Mouse (Mus musculus): ENCODE results near the gene Cryzl1. TPM values are rescaled to one million over a fixed set of nuclear protein-coding genes. Genes with fewer than 3 reads are reported as not detected.

Cryzl1 gene
- total and polyA plus RNA-seq, 3 experiments, result 19.2 to 26.0 (median 22.2) TPM

- no peak overlapping the region for H3K9ac ChIP-seq (ENCODE audit: low read depth, low read length)
- peaks cover 9% of the 10 kb centered on the region; the same call in 1 of the 2 replicates for H3K79me2 ChIP-seq (replicated peaks; ENCODE audit: control insufficient read depth, insufficient read depth, low read length)
- intact Hi-C loops (cut with DNase I), result no loop called here
- no peak for DNase-seq
- peaks cover 73% of the 10 kb centered on the region for H3K36me3 ChIP-seq (ENCODE audit: control insufficient read depth, insufficient read depth, low read length)
- H3K27ac ChIP-seq, result no peak overlapping the region
- H3K27me3 ChIP-seq (ENCODE audit: control insufficient read depth, insufficient read depth, low read length), result no peaks in the 10 kb centered on the region
- no peak overlapping the region for H3K4me3 ChIP-seq
- H3K4me1 ChIP-seq (ENCODE audit: control insufficient read depth, insufficient read depth, low read length), result peaks cover 11% of the 10 kb centered on the region
- 52% methylated on average over 1 of the region's 1 CpGs for WGBS
- no peak for TF ChIP-seq CTCF (IDR thresholded peaks at IDR 0.05)
- no peak for TF ChIP-seq EP300 (IDR thresholded peaks at IDR 0.05; ENCODE audit: insufficient read depth, low read depth, low read length)
- TF ChIP-seq POLR2A (IDR thresholded peaks at IDR 0.05; ENCODE audit: insufficient read depth, low read depth, low read length), result no peak
Observed at GRCm38 (mm10) chr16:91661397-91661796, 67.4 kb downstream of the Cryzl1 start.

GRCm38 (mm10) chr16:91659798-91660197, 69.0 kb downstream of the Cryzl1 start:
- Histone ChIP-seq H3K36me3 (ENCODE audit: control insufficient read depth, insufficient read depth, low read length) (peaks cover 60% of the 10 kb centered on the region), H3K9ac (ENCODE audit: low read depth, low read length) (no peak overlapping the region), H3K4me3 (no peak overlapping the region), H3K27ac (no peak overlapping the region), H3K4me1 (ENCODE audit: control insufficient read depth, insufficient read depth, low read length) (peaks cover 11% of the 10 kb centered on the region), H3K27me3 (ENCODE audit: control insufficient read depth, insufficient read depth, low read length) (no peaks in the 10 kb centered on the region), H3K79me2 (replicated peaks; ENCODE audit: control insufficient read depth, insufficient read depth, low read length) (peaks cover 15% of the 10 kb centered on the region)
- intact Hi-C loops (cut with DNase I), result no loop called here
- TF ChIP-seq EP300 (IDR thresholded peaks at IDR 0.05; ENCODE audit: insufficient read depth, low read depth, low read length), result no peak
- TF ChIP-seq POLR2A (IDR thresholded peaks at IDR 0.05; ENCODE audit: insufficient read depth, low read depth, low read length), result no peak
- no peak for TF ChIP-seq CTCF (IDR thresholded peaks at IDR 0.05)
- 96% methylated on average over 20 of the region's 20 CpGs for WGBS
- no peak for DNase-seq

DNA sequence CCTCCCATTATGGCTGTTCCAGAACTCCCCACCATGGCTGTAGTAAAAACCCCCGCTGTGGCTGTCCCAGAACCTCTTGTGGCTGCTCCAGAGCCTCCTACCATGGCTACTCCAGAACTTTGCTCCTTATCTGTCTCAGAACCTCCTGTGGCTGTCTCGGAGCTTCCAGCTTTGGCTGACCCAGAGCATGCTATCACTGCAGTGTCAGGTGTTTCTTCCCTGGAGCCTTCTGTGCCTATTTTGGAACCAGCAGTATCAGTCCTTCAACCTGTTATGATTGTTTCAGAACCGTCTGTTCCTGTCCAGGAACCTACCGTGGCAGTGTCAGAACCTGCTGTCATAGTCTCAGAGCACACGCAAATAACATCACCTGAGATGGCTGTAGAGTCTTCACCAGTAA, 70.3 kb downstream of the Cryzl1 start:
- H3K36me3 ChIP-seq (ENCODE audit: control insufficient read depth, insufficient read depth, low read length), result peaks cover 55% of the 10 kb centered on the region
- intact Hi-C loops (cut with DNase I), result no loop called here

GRCm38 (mm10) chr16:91657285-91657684, 71.5 kb downstream of the Cryzl1 start:
- TF ChIP-seq CTCF (IDR thresholded peaks at IDR 0.05) (no peak), POLR2A (IDR thresholded peaks at IDR 0.05; ENCODE audit: insufficient read depth, low read depth, low read length) (no peak), EP300 (IDR thresholded peaks at IDR 0.05; ENCODE audit: insufficient read depth, low read depth, low read length) (no peak)
- Histone ChIP-seq H3K4me1 (ENCODE audit: control insufficient read depth, insufficient read depth, low read length) (peaks cover 9% of the 10 kb centered on the region), H3K4me3 (no peak overlapping the region), H3K79me2 (replicated peaks; ENCODE audit: control insufficient read depth, insufficient read depth, low read length) (peaks cover 16% of the 10 kb centered on the region), H3K27me3 (ENCODE audit: control insufficient read depth, insufficient read depth, low read length) (no peaks in the 10 kb centered on the region), H3K9ac (ENCODE audit: low read depth, low read length) (no peak overlapping the region), H3K36me3 (ENCODE audit: control insufficient read depth, insufficient read depth, low read length) (peaks cover 51% of the 10 kb centered on the region), H3K27ac (no peak overlapping the region)
- intact Hi-C loops (cut with DNase I), result no loop called here
- no peak for DNase-seq
- 97% methylated on average over 17 of the region's 17 CpGs for WGBS

More for the DNA sequence above, 70.3 kb downstream of the Cryzl1 start:
- no peaks in the 10 kb centered on the region for H3K27me3 ChIP-seq (ENCODE audit: control insufficient read depth, insufficient read depth, low read length)
- no peak for DNase-seq
- H3K9ac ChIP-seq (ENCODE audit: low read depth, low read length), result no peak overlapping the region
- H3K27ac ChIP-seq, result no peak overlapping the region
- no peak for TF ChIP-seq POLR2A (IDR thresholded peaks at IDR 0.05; ENCODE audit: insufficient read depth, low read depth, low read length)
- TF ChIP-seq EP300 (IDR thresholded peaks at IDR 0.05; ENCODE audit: insufficient read depth, low read depth, low read length), result no peak
- TF ChIP-seq CTCF (IDR thresholded peaks at IDR 0.05), result no peak
- peaks cover 11% of the 10 kb centered on the region for H3K4me1 ChIP-seq (ENCODE audit: control insufficient read depth, insufficient read depth, low read length)
- WGBS, result 59% methylated on average over 5 of the region's 5 CpGs
- peaks cover 14% of the 10 kb centered on the region for H3K79me2 ChIP-seq (replicated peaks; ENCODE audit: control insufficient read depth, insufficient read depth, low read length)
- H3K4me3 ChIP-seq, result no peak overlapping the region

- TF ChIP-seq CTCF (IDR thresholded peaks at IDR 0.05), result no peak
- no peak for TF ChIP-seq POLR2A (IDR thresholded peaks at IDR 0.05; ENCODE audit: insufficient read depth, low read depth, low read length)
- TF ChIP-seq EP300 (IDR thresholded peaks at IDR 0.05; ENCODE audit: insufficient read depth, low read depth, low read length), result no peak
- 93% methylated on average over 9 of the region's 9 CpGs for WGBS
- Histone ChIP-seq H3K27me3 (ENCODE audit: control insufficient read depth, insufficient read depth, low read length) (no peaks in the 10 kb centered on the region), H3K27ac (no peak overlapping the region), H3K79me2 (replicated peaks; ENCODE audit: control insufficient read depth, insufficient read depth, low read length) (peaks cover 20% of the 10 kb centered on the region), H3K4me1 (ENCODE audit: control insufficient read depth, insufficient read depth, low read length) (peaks cover 6% of the 10 kb centered on the region), H3K36me3 (ENCODE audit: control insufficient read depth, insufficient read depth, low read length) (peaks cover 43% of the 10 kb centered on the region), H3K9ac (ENCODE audit: low read depth, low read length) (no peak overlapping the region), H3K4me3 (no peak overlapping the region)
- no peak for DNase-seq
- intact Hi-C loops (cut with DNase I), result no loop called here
Observed at GRCm38 (mm10) chr16:91655285-91655684, 73.5 kb downstream of the Cryzl1 start.

- Histone ChIP-seq H3K4me1 (ENCODE audit: control insufficient read depth, insufficient read depth, low read length) (peaks cover 6% of the 10 kb centered on the region), H3K9ac (ENCODE audit: low read depth, low read length) (no peak overlapping the region), H3K36me3 (ENCODE audit: control insufficient read depth, insufficient read depth, low read length) (peaks cover 25% of the 10 kb centered on the region), H3K4me3 (no peak overlapping the region), H3K27ac (no peak overlapping the region), H3K79me2 (replicated peaks; ENCODE audit: control insufficient read depth, insufficient read depth, low read length) (peaks cover 17% of the 10 kb centered on the region), H3K27me3 (ENCODE audit: control insufficient read depth, insufficient read depth, low read length) (no peaks in the 10 kb centered on the region)
- intact Hi-C loops (cut with DNase I), result no loop called here
- 61% methylated on average over 3 of the region's 3 CpGs for WGBS
- no peak for DNase-seq
- no peak for TF ChIP-seq EP300 (IDR thresholded peaks at IDR 0.05; ENCODE audit: insufficient read depth, low read depth, low read length)
- TF ChIP-seq CTCF (IDR thresholded peaks at IDR 0.05), result no peak
- no peak for TF ChIP-seq POLR2A (IDR thresholded peaks at IDR 0.05; ENCODE audit: insufficient read depth, low read depth, low read length)
Observed at GRCm38 (mm10) chr16:91652191-91652590, 76.6 kb downstream of the Cryzl1 start.
